Comparison of ENCODE assay signal across 8 mouse cellular contexts in the genomic region with DNA sequence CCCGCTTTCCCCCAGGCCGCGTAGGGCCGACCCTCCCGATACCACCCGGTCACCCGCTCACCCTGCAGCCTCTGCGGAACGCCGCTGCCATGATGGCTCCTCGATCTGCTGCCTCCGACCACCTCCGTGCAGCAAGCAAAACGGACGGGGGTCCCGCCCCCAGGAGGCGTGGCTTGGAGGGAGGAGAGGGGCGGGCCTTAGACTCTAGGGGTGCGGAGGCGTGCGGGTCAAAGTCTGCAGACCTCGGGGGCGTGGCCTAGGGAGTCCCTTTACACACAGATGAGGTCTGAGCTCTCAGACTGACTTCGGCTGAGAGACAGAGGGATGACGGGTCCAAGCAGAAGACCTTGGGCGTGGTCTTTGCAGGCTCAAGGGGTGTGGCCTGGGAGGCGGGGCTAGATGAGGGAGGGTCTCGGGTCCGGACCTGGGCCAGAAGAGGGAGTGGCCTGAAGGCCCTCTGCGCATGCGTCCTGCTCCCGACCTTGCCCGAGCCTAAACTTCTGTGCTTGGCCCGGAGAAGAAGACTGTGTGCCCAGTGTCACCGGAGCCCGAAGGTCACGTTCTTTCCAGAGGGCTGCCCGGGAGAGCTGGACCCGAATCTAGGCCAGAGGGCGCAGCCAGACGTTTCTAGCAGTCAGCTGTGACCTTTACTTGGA. TPM values are rescaled to one million over a fixed set of nuclear protein-coding genes. Genes with fewer than 3 reads are reported as not detected.
DNase-seq lines count a peak whose midpoint lies in the region; ATAC-seq lines count a peak whose summit lies in the region.

A gene (minus strand): TSS at position 298 of the 656 bp plus-strand sequence.

- intact Hi-C loops in gastrocnemius, postnatal 14 days (cut with DNase I; ENCODE audit: low total_unique reads): no loop called here
- intact Hi-C loops in left cerebral cortex, postnatal 10 days (cut with DNase I): no loop called here

- peak; percentile 85 for ATAC-seq in inflammation-experienced regulatory T-cells, adult 6 months
- peak; percentile 92 for ATAC-seq in megakaryocyte-erythroid progenitor cell, adult 5-6 weeks (replicated peaks; ENCODE audit: low FRiP score, low TSS enrichment, poor library complexity, severe bottlenecking)

- peak; percentile 99 for DNase-seq in adipocyte (ENCODE audit: low spot score)
- peak; percentile 99 for DNase-seq in embryo, embryonic 10 days (ENCODE audit: low spot score)
- DNase-seq in gastrocnemius, postnatal 14 days: peak; percentile 99
- peak; percentile 90 to 97 for DNase-seq in left cerebral cortex, postnatal 10 days (ENCODE audit: extremely low spot score in 1 of 2, low spot score in 2 of 2)
- peak; percentile 90 for DNase-seq in right cerebral cortex, postnatal 25 days
- DNase-seq in urinary bladder, postnatal 4 days (ENCODE audit: low spot score in 2 of 2): peak; percentile 97 to 98

RNA-seq across cellular contexts. Expression of the gene that starts here (rescaled TPM):
- total RNA-seq in gastrocnemius, postnatal 14 days (2021): 100 to 1,000 TPM; 233 to 329 TPM
- polyA plus RNA-seq in inflammation-experienced regulatory T-cells, adult 6 months (2017; shearing (Covaris generic)): 10 to 100 TPM; 23.7 to 43.7 (median 40.4) TPM
- 10 to 100 TPM; 36.0 to 37.9 TPM for total RNA-seq in left cerebral cortex, postnatal 10 days (2021)
- total RNA-seq in megakaryocyte-erythroid progenitor cell, adult 5-6 weeks (2014; fragmentation: Nextera tagmentation): 69.9 and 82.5 TPM in 2 replicates
- 201 and 332 TPM in 2 replicates for total RNA-seq in megakaryocyte-erythroid progenitor cell, adult 5-6 weeks (2017)

Comparison
In these comparisons a context has a peak if more than half of its experiments do, and no peak if none do; other contexts are left out.
1. Peak in every context shown above with its lines: DNase-seq and ATAC-seq.